Mouse (Mus musculus) CH12.LX (cell line): ENCODE results near the gene Prr14l. TPM values are rescaled to one million over a fixed set of nuclear protein-coding genes. Genes with fewer than 3 reads are reported as not detected.
"Not testable (repeated sequence)": the region's sequence is repeated elsewhere in the genome, so short reads cannot be mapped to it uniquely, and the experiment has no call there.

Source experiments
- DNase-seq: peaks from one replicate; pipeline ENCODE4 v3.0.0-alpha.2; 2013; ENCODE audit errors: extremely low read depth
- H3K27ac ChIP-seq: 2 replicates; pipeline ENCODE4 v1.5.1; 2012; ENCODE audit warnings: low read depth, mild to moderate bottlenecking, control low read depth, moderate library complexity; ENCODE audit not compliant: insufficient read depth
- H3K27me3 ChIP-seq: replicated peaks from 2 replicates; pipeline ENCODE3; 2012; ENCODE audit warnings: inconsistent platforms
- H3K36me3 ChIP-seq, 2 experiments: replicated peaks in 1 of 2; 2 replicates each; pipeline versions ENCODE3 to v1.6.1; 2012; ENCODE audit warnings: inconsistent platforms in 1 of 2, low read length in 1 of 2, mild to moderate bottlenecking in 1 of 2, mixed read lengths in 1 of 2, moderate library complexity in 1 of 2; ENCODE audit not compliant: control insufficient read depth in 1 of 2, insufficient read depth in 1 of 2
- H3K4me1 ChIP-seq, 2 experiments: 2 replicates each; pipeline ENCODE4 v1.6.1; 2012; ENCODE audit warnings: inconsistent platforms in 1 of 2, moderate library complexity in 1 of 2; ENCODE audit not compliant: insufficient read depth in 2 of 2, control insufficient read depth in 1 of 2
- H3K4me2 ChIP-seq: 2 replicates; pipeline ENCODE4 v1.6.1; 2012; ENCODE audit warnings: low read depth, mild to moderate bottlenecking, control low read depth; ENCODE audit not compliant: poor library complexity, insufficient read depth, severe bottlenecking
- H3K4me3 ChIP-seq, 3 experiments: fragments of 150-350 bp in 1 of 3; sonication (generic) in 1 of 3; replicated peaks in 1 of 3; 2 replicates each; pipeline versions ENCODE3 to v1.5.1; 2011 to 2012; ENCODE audit warnings: low read depth in 2 of 3, low read length in 2 of 3, mild to moderate bottlenecking in 2 of 3, moderate library complexity in 2 of 3, control low read depth in 1 of 3, improper control_type of control experiment in 1 of 3, inconsistent platforms in 1 of 3, mixed read lengths in 1 of 3; ENCODE audit not compliant: poor library complexity in 1 of 3
- H3K79me2 ChIP-seq: replicated peaks from 2 replicates; pipeline ENCODE4 v1.6.1; 2012; ENCODE audit warnings: mild to moderate bottlenecking, moderate library complexity; ENCODE audit not compliant: control insufficient read depth, poor library complexity, insufficient read depth, severe bottlenecking; ENCODE audit errors: extremely low read depth
- H3K9ac ChIP-seq: 2 replicates; pipeline ENCODE4 v1.6.1; 2012; ENCODE audit warnings: low read depth, mild to moderate bottlenecking, control low read depth, moderate library complexity; ENCODE audit not compliant: insufficient read depth
- H3K9me3 ChIP-seq: replicated peaks from 2 replicates; pipeline ENCODE3; 2012; ENCODE audit warnings: low read length, inconsistent platforms, mixed read lengths
- CTCF ChIP-seq, 2 experiments: IDR thresholded peaks in 1 of 2; conservative IDR thresholded peaks in 1 of 2; 2 replicates each; pipeline ENCODE4 v1.5.1; 2011 to 2012; ENCODE audit warnings: low read depth in 2 of 2, low read length in 2 of 2, improper control_type of control experiment in 1 of 2, inconsistent platforms in 1 of 2, mild to moderate bottlenecking in 1 of 2, moderate library complexity in 1 of 2
- E2F4 ChIP-seq: IDR thresholded peaks from 2 replicates; pipeline ENCODE4 v1.6.1; 2011; ENCODE audit warnings: low read depth, low read length, improper control_type of control experiment; ENCODE audit not compliant: insufficient replicate concordance
- ETS1 ChIP-seq: conservative IDR thresholded peaks from 2 replicates; pipeline ENCODE4 v1.6.1; 2012; ENCODE audit warnings: low read depth, mild to moderate bottlenecking, inconsistent platforms, low read length, improper control_type of control experiment, moderate library complexity
- GABPA ChIP-seq: IDR thresholded peaks from 2 replicates; pipeline ENCODE4 v1.6.1; 2012; ENCODE audit warnings: low read depth, low read length, improper control_type of control experiment, inconsistent platforms; ENCODE audit not compliant: insufficient replicate concordance
- IRF4 ChIP-seq: IDR thresholded peaks from 2 replicates; pipeline ENCODE4 v1.6.1; 2014; ENCODE audit warnings: low read depth, mild to moderate bottlenecking, inconsistent platforms, low read length, improper control_type of control experiment
- JUND ChIP-seq: conservative IDR thresholded peaks from 2 replicates; pipeline ENCODE4 v1.6.1; 2011; ENCODE audit warnings: low read depth, low read length, improper control_type of control experiment
- MAFK ChIP-seq: IDR thresholded peaks from 2 replicates; pipeline ENCODE4 v1.6.1; 2011; ENCODE audit warnings: low read length, improper control_type of control experiment; ENCODE audit not compliant: insufficient replicate concordance
- MAZ ChIP-seq: IDR thresholded peaks from 2 replicates; pipeline ENCODE4 v1.6.1; 2012; ENCODE audit warnings: low read depth, mild to moderate bottlenecking, inconsistent platforms, low read length, improper control_type of control experiment, moderate library complexity
- PAX5 ChIP-seq: IDR thresholded peaks from 2 replicates; pipeline ENCODE4 v1.6.1; 2012; ENCODE audit warnings: low read length, inconsistent platforms, mixed read lengths
- SMC3 ChIP-seq: IDR thresholded peaks from 2 replicates; pipeline ENCODE4 v1.6.1; 2011; ENCODE audit warnings: low read depth, low read length, improper control_type of control experiment
- TBP ChIP-seq: conservative IDR thresholded peaks from 2 replicates; pipeline ENCODE4 v1.6.1; 2011; ENCODE audit warnings: low read depth, low read length, improper control_type of control experiment
- TCF12 ChIP-seq: IDR thresholded peaks from 2 replicates; pipeline ENCODE4 v1.6.1; 2014; ENCODE audit warnings: low read depth, mild to moderate bottlenecking, inconsistent platforms, low read length, improper control_type of control experiment
- UBTF ChIP-seq: IDR thresholded peaks from 2 replicates; pipeline ENCODE4 v1.6.1; 2012; ENCODE audit warnings: low read depth, mild to moderate bottlenecking, inconsistent platforms, low read length, improper control_type of control experiment, moderate library complexity
- USF2 ChIP-seq: conservative IDR thresholded peaks from 2 replicates; pipeline ENCODE4 v1.6.1; 2011; ENCODE audit warnings: low read depth, low read length, improper control_type of control experiment
- ZKSCAN1 ChIP-seq: IDR thresholded peaks from 2 replicates; pipeline ENCODE4 v1.6.1; 2012; ENCODE audit warnings: low read depth, inconsistent platforms, low read length, improper control_type of control experiment, borderline replicate concordance
- dilution Hi-C: fragments of 300-500 bp; cut with MboI; formaldehyde crosslinking; loops from 2 replicates; pipeline ENCODE4 v1.14.3; 2020; ENCODE audit warnings: low sequenced_read_pairs; ENCODE audit not compliant: extremely low pct_unique_long_range_greater_than_20kb, extremely low pct_ligation_motif_present
- in situ Hi-C: fragments of 300-500 bp; cut with MboI; formaldehyde crosslinking; loops from 3 replicates; pipeline ENCODE4 v1.14.3; 2019; ENCODE audit warnings: low sequenced_read_pairs, low pct_ligation_motif_present, low pct_unique_long_range_greater_than_20kb, mixed read lengths
- polyA plus RNA-seq: library from polyadenylated mRNA; unstranded; fragments of >175 nt; gene quantifications from 2 replicates; pipeline ENCODE4 v1.2.1, GENCODE M21; 2012; ENCODE audit warnings: low read depth; ENCODE audit not compliant: insufficient read length
- total RNA-seq, 2 experiments: library from RNA; depleted of rRNA; stranded (reverse); fragments of 300-350 nt in 1 of 2; fragments of >200 nt in 1 of 2; gene quantifications; 2 replicates each; pipeline ENCODE4 v1.2.3; 2012 to 2014

Prr14l gene
- total and polyA plus RNA-seq, 3 experiments: 5.4 to 15.6 (median 14.5) TPM

DNA sequence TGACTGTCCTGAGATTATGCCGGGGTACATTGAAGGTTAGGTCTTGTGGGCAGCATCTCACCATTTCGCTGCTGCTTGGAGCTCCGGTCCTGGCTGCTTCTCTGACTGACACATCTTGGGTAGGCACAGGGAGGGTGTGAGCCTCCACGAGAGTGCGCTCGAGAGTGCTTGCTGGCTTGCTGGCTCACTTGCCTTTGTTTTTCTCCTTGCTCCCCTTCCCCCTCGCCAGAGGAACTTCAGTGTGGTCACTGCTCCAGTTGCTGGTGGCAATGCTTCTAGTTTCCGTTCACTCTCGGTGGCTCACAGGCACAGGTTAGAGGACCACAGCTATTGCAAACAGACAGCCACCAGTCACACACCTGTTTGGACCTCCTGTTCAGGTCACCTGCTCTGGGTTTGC, 111.9 kb downstream of the Prr14l start:
- Histone ChIP-seq H3K4me3 (no peak overlapping the region), H3K4me2 (no peak overlapping the region), H3K36me3 (peaks cover 11 to 69% of the 10 kb centered on the region in 2 experiments), H3K79me2 (no peaks in the 10 kb centered on the region; the same call in 1 of the 2 replicates), H3K27me3 (no peaks in the 10 kb centered on the region), H3K27ac (no peak overlapping the region), H3K4me1 (peaks cover 10 to 40% of the 10 kb centered on the region in 2 experiments), H3K9me3 (no peaks in the 10 kb centered on the region), H3K9ac (no peak overlapping the region)
- TF ChIP-seq SMC3 (no peak), CTCF (conservative IDR thresholded peaks at IDR 0.05 in 1 of 2, IDR thresholded peaks at IDR 0.05 in 1 of 2; ENCODE audit: low read depth in 2 of 2, low read length in 2 of 2) (peak in 1 of 2 experiments; percentile 2; a peak in 1 of 4 replicates)
- dilution Hi-C loops (no loop called here), in situ Hi-C loops (no loop called here)
- DNase-seq: no peak

DNA sequence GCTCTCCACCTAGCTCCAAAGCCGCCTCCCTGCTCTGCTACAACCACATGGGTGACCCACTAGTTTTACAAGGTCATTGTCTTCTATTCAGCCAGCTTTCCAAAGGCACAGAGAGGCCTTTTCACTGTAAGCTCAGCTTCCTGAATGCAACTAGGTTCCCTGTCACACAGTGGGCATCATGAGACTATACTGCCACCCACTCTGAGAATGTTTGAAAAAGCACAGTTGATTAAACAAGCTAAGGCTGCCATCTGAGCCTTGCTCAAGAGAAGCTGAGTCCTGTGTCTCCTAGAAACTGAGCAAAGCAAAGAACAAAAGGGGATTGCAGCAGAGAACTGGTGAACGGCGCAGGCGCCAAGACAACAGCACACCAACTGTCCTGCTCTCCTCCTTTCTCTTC, 112.7 kb downstream of the Prr14l start:
- peaks cover 15 to 77% of the 10 kb centered on the region in 2 experiments for H3K36me3 ChIP-seq
- in situ Hi-C loops: not testable (repeated sequence)

GRCm38 (mm10) chr5:32740850-32741249, 113.2 kb downstream of the Prr14l start:
- in situ Hi-C loops, H3K27me3 ChIP-seq: not testable (repeated sequence)

More for the DNA sequence above, 112.7 kb downstream of the Prr14l start:
- H3K27me3 ChIP-seq, DNase-seq, dilution Hi-C loops, H3K9me3 ChIP-seq, H3K27ac ChIP-seq, H3K4me3 ChIP-seq, H3K4me2 ChIP-seq, H3K79me2 ChIP-seq, H3K9ac ChIP-seq: not testable (repeated sequence)
- peaks cover 9 to 33% of the 10 kb centered on the region in 2 experiments; a peak in 3 of 4 replicates for H3K4me1 ChIP-seq

DNA sequence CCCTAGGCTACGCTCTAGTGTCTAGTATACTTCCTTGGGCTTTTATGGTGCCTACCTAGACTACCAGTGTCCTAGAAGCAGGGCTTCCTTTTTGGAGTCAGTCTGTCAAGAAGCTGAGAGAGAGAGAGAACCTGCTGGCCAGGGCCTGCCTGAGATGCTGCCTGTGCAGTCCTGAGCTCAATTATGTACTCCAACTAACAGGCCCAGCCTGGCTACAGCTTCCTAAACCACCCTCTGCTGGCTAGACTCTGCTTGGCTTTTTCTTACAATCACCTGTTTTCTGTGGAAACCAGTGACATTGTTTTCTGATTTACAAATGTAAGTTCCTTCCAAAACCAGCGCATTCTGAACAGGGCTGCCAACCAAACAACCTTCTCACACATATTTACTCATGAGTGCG, 113.9 kb downstream of the Prr14l start:
- Histone ChIP-seq H3K27me3 (no peaks in the 10 kb centered on the region), H3K79me2 (no peaks in the 10 kb centered on the region), H3K27ac (no peak overlapping the region), H3K36me3 (peaks cover 24 to 86% of the 10 kb centered on the region in 2 experiments), H3K4me2 (no peak overlapping the region)
- TF ChIP-seq CTCF (conservative IDR thresholded peaks at IDR 0.05 in 1 of 2, IDR thresholded peaks at IDR 0.05 in 1 of 2; ENCODE audit: low read depth in 2 of 2, low read length in 2 of 2) (no peak), TBP (no peak), TCF12 (no peak), MAZ (no peak), E2F4 (no peak), USF2 (no peak), IRF4 (no peak), MAFK (no peak), ZKSCAN1 (no peak), ETS1 (no peak), GABPA (no peak), JUND (no peak), PAX5 (no peak), UBTF (no peak)
- TF ChIP-seq, all 38 proteins: peak for 0
- peaks cover 3 to 27% of the 10 kb centered on the region in 2 experiments; a peak in 2 of 4 replicates for H3K4me1 ChIP-seq
- dilution Hi-C loops: no loop called here
- no peak for DNase-seq
- in situ Hi-C loops: no loop called here
- no peaks in the 10 kb centered on the region for H3K9me3 ChIP-seq
- no peak overlapping the region for H3K4me3 ChIP-seq
- H3K9ac ChIP-seq: no peak overlapping the region

More at GRCm38 (mm10) chr5:32740850-32741249, 113.2 kb downstream of the Prr14l start:
- H3K79me2 ChIP-seq, H3K27ac ChIP-seq, H3K9ac ChIP-seq, H3K9me3 ChIP-seq, H3K4me3 ChIP-seq, H3K4me2 ChIP-seq, dilution Hi-C loops, DNase-seq: not testable (repeated sequence)
- Histone ChIP-seq H3K36me3 (peaks cover 18 to 82% of the 10 kb centered on the region in 2 experiments), H3K4me1 (peaks cover 9 to 33% of the 10 kb centered on the region in 2 experiments; a peak in 3 of 4 replicates)
